Mouse (Mus musculus) induced T-regulatory cell, adult 2 months (primary cell): ENCODE data around the gene Ubash3b.

Source experiments
- DNase-seq: peaks from one replicate; pipeline ENCODE4 v3.0.0-alpha.2; 2012; ENCODE audit warnings: low read depth

Gene Ubash3b

DNA sequence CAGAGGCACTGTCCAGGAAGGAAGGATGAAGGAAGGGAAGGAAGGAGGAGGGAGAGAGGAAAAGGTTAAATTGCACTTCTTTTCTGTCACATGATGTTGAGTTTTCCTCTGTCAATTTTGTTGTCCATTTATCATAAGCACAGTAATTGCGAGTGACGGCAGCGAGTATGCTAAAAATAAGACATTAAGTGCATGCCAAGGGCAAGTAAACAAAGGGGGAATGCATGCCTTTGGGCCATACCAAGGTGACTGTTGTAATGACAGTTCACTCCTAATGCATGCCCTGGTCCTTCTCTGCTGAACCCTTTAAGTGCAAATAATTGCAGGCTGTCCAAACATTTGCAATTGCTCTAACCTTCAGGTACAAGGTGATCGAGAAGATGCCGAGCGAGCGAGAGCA lies 70.3 kb downstream of the Ubash3b start:
- DNase-seq: no peak

DNA sequence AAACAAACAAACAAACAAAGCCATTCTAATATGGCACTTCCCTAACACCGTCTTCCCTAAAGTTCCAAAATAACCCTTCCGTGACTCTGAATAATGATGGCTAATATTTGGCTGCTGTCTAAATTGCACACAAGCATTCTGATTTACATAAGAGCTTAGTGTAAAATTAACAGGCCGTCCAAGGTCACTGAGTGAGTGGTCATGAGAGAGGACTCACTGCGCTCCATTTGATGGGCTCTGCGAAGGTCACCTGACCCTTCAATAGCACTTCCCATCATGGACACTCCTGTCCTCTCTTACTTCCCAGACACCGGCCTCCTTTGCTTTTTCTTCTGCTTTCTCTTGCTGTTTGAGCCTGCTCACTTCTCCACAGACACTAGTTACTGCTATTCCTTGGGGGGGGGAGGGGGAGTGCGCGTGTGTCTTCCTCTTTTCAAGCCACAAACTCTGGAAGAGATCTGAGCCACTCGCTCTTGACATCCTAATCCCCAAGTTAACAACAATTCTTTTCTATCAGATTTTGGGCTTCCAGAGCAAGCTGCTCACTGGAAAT lies 73.6 kb downstream of the Ubash3b start:
- no peak for DNase-seq

DNA sequence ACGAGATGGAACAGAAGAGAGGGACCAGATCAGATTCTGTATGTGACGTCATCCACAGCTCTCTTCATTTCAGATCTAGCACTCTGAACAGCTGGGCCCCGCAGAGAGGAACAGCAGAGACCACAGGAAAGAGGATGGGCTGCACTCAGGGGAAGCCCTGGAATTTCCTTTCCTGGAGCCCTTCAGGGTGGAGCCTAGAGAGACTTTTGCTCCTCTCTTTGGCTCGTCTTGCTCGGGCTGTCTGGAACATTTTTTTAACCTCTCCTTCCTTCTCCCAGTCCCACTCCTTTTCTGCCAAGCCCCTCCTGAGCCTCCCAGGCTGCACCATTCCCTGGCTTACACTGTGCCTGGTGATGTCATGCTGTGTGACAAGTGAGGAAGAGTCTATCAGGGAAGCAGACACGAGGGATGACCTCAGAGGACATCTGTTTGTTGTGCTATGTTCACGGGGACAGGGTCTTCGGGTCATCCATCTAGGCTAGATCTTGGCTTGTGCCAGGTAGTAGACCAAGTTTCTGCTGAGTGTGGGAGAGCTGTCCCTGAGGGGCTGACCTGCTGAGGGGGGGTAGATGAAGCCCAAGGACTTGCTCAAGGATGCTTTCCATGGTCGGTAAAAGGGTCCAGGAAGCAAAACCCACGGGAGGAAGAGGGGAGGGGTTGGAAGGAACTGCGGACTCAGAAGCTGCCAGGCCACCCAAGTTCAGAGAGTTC lies 77.2 kb downstream of the Ubash3b start:
- DNase-seq: peak; percentile 81

DNA sequence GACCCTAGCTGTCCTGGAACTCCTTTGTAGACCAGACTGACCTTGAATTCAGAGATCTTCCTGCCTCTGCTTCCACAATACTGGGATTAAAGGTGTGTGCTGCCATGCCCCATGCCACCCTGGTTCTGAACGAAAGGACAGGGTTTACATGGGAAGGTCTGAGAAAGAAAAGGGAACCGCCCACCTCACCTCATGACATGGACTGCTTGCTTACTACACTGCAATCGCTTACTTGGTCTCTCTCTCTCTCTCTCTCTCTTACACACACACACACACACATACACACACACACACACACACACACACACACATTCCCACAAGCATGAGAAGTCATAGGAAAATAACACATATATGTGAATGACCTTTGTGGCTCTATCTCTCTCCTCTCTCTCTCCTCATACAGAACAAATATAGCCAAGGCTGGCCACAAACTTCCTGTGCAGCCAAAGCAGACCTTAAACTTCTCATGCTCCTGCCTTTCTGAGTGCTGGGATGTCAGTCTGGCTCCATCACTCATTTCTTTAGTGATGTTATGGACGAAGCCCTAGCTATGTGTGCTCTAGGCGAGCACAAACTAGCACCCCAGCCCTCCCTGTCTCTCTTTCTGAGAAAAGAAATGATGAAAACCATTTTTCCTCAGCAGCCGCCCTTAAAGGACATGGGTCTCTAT lies 78.0 kb downstream of the Ubash3b start:
- DNase-seq: peak; percentile 74

DNA sequence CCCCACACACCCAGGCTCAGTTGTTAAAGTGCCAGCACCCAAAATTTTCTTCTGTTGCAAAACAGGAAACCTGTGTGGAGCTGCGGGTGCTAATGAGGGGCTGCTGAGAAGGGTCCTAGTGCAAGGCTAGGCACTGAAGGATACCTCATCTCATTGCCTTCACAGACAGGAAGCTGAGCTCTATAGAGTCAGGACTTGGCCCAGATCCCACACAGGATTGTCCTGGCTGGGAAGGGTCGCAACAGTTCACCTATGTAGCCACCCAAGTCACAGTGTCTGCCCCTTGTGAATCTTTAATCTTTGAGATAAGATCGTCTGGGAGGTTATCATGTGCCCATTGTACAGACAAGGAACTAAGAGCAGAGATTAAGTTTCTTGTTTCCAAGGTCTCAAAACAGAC lies 78.6 kb downstream of the Ubash3b start:
- DNase-seq: peak; percentile 62

DNA sequence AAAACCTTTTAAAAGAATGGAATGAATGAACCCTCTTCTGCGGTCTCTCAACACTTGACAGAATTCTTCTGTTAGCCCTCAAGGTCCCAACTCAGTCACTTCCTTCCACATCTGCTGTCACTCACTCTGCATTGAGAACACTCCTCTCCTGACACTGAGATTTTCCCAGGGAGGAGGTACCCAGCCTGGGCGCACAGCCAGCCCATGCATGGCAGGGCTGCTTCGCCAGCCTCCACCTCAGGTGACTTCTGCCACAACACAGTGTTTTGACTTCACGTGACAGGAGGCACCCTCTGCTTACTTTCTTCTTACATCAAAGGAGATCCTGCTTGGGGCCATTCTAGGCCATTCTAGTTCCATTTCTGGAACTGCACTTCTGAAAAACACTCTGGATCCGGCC lies 80.6 kb downstream of the Ubash3b start:
- DNase-seq: peak; percentile 72

DNA sequence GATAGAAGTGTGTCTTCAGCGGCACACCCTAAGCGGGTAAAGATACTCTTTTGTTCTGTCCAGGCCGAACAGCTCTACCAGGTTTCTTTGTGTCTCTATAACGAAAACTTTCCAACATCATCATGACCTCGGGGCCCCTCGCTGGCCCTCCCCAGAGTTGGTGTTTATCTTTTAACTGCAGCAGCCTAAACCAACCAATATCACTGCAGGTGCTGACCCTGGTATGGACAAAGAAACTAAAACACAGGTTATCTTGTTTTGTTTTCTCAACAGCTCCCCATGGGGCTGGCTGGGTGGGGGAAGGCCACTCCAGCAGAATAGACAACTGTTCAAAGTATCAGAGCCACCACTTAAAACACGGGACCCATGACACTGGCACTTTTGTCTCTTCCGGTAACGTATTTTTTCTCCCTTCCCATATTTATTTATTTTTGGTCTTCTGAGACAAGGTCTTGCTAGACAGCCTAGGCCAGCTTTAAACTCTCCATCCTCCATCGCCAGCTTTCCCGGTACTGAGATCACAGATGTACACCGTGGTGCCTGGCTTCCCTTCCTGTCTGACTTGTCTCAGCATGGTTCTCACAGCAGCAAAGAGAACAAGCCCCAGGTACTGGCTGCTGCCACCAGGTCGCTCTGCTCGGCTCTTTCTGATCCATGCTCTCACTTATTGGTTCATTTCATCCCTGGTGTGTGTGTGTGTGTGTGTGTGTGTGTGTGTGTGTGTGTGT lies 81.9 kb downstream of the Ubash3b start:
- DNase-seq: peak; percentile 41

DNA sequence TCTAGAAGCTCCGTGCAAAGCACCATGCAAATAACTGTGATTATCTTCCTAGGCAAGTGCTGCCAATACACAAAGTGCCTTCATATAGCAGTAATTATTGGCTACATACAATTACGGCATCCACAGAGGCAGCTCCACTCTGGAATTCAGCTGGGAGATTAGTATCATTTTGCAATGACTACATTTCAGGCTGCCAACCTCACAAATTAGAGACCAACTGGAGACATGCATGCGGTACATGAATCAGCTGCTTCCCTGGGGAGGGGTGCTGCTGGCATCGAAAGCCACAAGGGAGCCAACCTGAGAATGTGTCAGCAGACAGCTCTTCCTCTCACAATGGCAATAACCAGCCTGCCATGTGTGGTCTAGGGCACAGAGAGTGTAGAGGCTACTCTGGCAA lies 83.3 kb downstream of the Ubash3b start:
- peak; percentile 53 for DNase-seq

DNA sequence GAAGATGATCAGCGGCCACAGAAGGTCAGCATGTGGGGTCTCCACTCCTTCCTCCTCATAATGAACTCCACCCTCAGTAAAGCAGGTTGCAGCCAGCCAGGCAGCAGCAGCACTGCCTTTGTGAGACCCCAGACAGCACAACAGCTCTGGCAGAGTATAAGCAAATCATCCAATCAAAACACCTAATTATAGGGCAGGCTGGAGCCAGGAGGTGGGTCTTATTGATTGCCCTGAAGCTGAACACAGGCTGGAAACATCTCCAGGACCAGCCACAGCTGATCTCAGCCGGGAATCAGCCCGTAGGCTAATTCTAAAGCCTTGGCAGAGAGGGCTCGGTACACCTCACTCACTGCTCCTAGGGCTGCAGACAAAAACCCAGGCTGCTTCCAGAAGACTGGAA lies 85.3 kb downstream of the Ubash3b start:
- no peak for DNase-seq

DNA sequence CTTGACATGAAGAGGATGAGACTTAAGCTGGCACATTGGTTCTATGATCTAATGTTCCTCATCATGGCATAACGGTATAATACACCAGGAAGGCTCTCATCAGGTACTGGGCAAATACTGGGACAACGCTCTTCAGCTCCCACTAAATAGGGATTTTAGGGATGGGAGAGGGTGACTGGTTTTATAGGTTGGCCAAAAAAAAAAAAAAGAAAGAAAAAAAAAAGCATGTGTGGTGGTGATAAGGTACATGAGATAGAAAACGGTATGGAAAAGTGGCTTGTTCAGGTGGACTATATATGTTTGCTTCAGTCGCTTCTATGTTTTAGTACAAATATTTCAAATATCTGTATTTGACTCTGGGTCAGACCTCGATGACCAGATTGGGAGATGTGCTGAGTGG lies 86.0 kb downstream of the Ubash3b start:
- no peak for DNase-seq

DNA sequence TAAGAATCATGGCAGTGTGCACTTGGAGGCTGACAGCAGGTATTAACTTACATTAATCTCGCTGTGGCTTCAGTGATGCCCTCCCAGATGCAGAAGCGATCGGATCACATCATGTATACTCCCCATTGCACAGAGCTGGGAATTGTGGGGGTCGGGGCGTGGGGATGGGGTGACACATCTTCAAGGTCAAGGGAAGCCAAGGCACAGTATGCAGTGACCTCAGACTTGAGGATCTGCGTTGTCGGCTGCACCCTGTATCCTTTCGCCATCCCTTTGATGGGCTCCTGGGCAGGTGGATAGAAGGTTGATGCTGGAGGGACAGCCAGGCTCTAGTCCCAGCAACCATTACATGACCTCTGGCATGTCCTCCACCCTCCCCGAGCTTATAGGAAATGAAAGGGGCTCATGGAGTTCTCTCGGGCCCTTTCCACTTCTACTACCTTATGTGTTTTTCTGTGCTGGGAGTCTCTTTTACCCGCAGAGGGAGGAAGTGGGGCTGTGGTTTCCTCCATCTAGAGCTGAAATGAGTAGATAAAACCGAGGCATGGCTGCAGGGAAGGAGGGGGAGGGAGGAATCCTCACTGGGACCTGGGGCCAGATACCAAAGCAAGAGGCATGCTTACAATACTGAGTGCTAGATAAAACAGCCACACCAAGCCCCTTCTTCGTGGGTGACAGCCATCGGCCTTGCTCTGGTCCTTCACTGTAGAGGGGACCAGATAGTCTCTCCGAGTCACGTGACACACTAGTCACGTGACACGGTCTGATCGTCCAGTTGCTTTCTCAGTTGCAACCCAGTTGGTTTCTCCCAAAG lies 88.1 kb downstream of the Ubash3b start:
- DNase-seq: peak; percentile 95

DNA sequence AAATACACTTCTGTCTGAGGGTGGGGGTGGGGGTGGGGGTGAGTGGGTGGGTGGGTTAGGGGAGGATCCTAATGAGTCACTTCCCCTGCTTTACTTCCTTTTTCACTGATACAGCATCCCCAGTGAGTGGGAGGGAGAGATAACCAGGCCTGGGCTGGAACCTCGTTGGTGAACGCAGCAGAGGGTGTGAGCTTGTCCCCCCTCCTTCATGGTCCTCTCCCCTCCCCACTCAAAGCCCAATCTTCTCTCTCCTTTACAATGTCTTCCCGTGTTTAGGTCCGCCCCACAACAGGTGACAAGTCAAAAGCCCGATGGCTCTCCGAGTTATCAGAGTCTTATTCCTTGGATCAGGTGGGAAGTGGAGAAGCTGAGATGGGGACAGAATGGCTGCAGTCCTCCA lies 88.7 kb downstream of the Ubash3b start:
- peak; percentile 85 for DNase-seq

DNA sequence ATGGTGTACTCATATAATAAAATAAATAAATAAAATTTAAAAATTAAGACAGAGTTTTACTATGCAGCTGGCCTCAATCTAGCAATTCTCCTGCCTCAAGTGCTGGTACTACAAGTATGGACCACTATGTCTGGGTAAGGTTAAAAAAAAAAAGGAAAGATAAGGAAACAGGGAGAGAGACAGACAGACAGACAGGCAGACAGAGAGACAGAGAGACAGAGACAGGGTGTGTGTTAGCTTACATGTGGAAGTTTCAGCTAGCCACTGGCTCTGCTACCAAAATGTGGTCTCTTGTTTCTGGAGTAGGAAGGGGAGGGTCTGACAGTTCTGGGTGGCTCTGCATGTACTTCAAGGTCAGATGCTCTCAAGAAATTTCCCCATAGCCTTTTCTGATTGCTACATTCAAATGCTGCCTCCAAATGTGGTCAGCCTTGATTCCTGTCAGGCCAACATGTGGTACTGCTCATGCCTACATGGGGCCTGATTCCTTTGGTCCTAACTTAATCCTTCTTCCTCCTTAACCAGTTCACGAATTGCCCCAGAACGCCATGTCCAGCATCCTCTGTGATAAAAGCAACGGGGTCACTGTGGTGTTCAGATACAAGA lies 89.5 kb downstream of the Ubash3b start:
- peak; percentile 64 for DNase-seq

DNA sequence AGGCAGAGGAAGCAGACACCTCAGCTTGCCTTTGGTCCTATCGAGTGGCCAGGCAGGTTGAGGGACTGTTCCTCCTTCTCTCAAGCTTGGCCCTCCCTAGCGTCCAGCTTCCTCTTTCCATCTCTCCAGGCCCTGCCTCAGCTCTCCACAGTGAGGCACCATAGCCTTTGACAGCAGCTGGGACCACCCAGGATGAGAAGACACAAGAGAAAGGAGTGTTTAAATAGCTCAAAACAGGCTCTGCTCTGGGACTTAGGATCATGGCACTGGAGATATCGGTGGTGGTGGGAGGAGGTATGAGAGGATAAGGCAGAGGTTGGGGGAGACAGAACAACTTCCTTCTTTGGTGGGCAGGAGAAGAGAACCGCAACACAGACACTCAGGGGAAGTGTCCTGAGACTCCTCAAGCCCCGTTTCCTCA lies 90.7 kb downstream of the Ubash3b start:
- no peak for DNase-seq

DNA sequence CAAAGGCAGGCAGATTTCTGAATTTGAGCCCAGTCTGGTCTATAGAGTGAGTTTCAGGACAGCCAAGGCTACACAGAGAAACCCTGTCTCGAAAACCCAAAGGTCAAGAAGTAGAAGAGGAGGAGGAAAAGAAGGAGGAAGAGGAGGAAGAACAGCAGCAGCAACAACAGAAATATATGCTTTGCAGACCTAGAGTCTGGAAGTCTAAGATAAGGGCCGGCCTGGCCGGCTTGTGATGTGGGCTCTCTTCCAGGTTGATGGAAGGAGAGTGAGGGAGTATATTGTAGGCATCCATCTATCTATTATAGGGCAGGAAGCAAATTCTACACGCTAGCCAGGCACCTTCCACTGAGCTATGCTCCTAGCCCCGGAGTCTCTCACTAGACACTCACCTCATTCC lies 92.0 kb downstream of the Ubash3b start:
- no peak for DNase-seq

DNA sequence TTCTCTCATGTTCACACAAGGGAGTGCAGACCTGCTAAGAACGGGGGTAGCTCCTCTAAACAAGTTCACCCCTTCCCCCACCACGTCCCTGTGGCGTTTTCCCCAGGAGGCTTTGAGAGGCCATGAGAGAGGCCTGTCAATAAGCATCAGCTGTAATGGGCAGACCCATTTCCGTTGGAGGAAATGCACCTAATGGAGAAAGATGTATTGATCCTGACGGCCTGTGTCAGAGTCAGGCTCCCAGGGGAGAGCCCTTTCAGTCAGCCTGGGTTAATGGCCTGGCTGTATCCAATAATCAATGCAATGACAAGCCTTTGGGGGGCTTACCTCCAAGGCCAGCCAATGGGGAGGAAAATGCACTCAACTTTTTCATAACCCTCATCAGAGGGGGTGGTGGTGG lies 100.1 kb downstream of the Ubash3b start:
- DNase-seq: no peak

DNA sequence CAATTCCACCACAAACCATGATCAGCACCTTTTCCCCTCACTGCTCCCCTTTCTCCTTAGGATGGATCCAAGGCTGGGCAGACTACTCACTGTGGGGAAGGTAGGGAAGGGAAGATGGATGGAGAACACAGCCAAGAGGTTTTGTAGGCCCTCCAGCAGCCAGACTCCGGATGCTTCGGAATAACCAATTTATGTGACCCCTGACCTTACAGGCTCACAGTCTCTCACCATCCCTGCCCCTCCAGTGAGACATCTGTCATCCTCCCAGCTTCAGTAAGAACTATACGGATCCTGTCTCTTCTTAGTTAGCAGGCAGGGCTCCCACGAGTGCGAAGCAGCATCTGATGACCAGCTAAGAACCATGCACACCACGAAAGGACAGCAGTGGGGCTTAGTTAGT lies 100.9 kb downstream of the Ubash3b start:
- DNase-seq: no peak

DNA sequence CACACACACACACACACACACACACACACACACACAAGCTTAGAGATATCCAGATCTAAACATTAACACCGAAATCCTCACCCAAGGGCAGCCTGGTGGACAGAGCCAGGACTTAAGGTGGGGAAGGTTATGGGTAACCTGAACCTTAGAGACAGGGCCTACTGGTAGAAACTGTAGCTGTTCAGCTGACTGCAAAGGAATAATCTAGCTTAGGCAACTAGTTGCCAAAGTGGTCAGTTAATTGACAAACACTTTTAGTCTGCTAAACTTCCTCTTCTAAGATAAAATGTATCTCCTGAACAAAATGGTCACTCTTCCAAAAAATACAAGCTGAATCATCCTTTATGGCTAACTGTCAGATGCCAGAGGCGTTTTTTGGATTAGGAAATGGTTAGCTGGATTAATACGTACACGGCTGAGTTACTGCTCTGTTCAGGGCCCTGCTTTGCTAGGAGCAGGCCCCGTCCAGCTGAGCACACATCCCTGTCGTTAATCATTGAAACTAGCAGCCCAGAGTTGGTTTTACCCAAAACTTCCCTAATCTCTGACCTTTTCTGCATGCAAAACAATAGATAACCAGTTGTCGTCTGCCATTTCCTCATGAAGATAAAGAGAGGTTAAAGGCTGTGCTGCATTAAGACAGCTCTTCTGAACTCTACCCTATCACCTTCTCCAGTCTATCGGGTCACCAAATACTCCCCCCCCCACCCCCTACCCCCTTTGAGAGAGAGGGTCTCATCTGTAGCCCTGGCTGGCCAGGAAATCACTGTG lies 102.5 kb downstream of the Ubash3b start:
- DNase-seq: no peak

DNA sequence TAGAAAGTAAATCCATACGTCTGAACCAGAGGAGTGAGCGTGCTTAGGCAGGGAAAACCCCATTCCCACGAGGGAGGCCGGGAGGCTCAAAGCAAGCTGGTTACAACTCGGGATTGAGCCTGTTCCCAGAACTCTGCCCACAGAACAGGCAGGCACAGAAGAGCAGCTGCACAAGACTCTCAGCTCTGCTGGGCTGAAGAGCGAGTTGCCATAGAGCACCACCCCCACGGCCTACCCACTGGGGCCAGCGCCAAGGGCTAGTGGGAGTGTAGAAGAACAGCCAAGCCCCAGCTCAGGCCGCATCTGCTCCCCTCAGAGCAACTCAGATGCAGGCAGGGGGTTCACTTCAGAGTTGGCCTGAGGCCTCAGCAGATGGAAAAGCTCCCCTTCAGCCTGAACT lies 107.3 kb downstream of the Ubash3b start:
- DNase-seq: no peak

DNA sequence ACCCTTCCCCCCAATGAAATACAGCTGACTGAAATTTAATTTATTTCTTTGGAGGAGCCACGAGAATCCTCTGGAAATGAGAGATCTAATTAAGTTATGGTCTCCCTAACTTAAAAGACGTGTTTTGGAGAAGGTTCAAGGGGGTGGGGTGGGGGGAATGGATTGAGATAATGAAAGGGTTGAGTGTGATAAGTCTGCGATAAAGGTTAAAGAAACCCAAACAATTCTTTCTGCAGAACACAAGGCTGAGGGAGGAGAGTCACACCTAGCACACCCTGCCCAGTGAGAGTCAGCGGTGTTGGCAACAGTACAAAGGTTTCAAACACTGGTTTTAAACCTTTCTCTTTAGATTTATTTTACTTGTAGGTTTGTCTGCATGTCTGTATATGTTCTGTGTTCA lies 108.0 kb downstream of the Ubash3b start:
- DNase-seq: no peak
